Mouse (Mus musculus) forebrain, embryonic 13.5 days (tissue): ENCODE data around the gene Gsdmc4. TPM values are rescaled to one million over a fixed set of nuclear protein-coding genes. Genes with fewer than 3 reads are reported as not detected.
"Not testable (repeated sequence)": the region's sequence is repeated elsewhere in the genome, so short reads cannot be mapped to it uniquely, and the experiment has no call there.

Experiments
- ATAC-seq: fragments of 200-750 bp; cut with Nextera tagmentation; 2 replicates; pipeline ENCODE4 v1.8.0; 2017
- H3K27ac ChIP-seq: fragments of 300-500 bp; sonication (generic); 2 replicates; pipeline ENCODE4 v1.5.1; 2015; ENCODE audit warnings: inconsistent platforms, mild to moderate bottlenecking, moderate library complexity
- H3K27me3 ChIP-seq: fragments of 300-500 bp; sonication (generic); 2 replicates; pipeline ENCODE4 v1.6.1; 2015; ENCODE audit warnings: mild to moderate bottlenecking, inconsistent platforms
- H3K36me3 ChIP-seq: fragments of 300-500 bp; sonication (generic); 2 replicates; pipeline ENCODE4 v1.6.1; 2015; ENCODE audit warnings: mild to moderate bottlenecking, inconsistent platforms; ENCODE audit not compliant: poor library complexity, severe bottlenecking
- H3K4me1 ChIP-seq: fragments of 300-500 bp; sonication (generic); 2 replicates; pipeline ENCODE4 v1.6.1; 2015; ENCODE audit warnings: inconsistent platforms
- H3K4me2 ChIP-seq: fragments of 300-500 bp; sonication (generic); 2 replicates; pipeline ENCODE4 v1.6.1; 2015; ENCODE audit warnings: inconsistent platforms, mild to moderate bottlenecking, moderate library complexity
- H3K4me3 ChIP-seq: fragments of 300-500 bp; sonication (generic); 2 replicates; pipeline ENCODE4 v1.5.1; 2015; ENCODE audit warnings: mild to moderate bottlenecking, inconsistent platforms
- H3K9ac ChIP-seq: fragments of 300-500 bp; sonication (generic); 2 replicates; pipeline ENCODE4 v1.6.1; 2015; ENCODE audit warnings: mild to moderate bottlenecking, inconsistent platforms
- H3K9me3 ChIP-seq: fragments of 300-500 bp; sonication (generic); replicated peaks from 2 replicates; pipeline ENCODE4 v1.6.1; 2016; ENCODE audit warnings: inconsistent platforms
- WGBS: fragments of 180-500 bp; shearing (Covaris S2); methylation state at CpG from one replicate; pipeline ENCODE4 v1.1.7; 2015; 5-methylcytosine and 5-hydroxymethylcytosine counted together
- polyA plus RNA-seq: library from polyadenylated mRNA; unstranded; fragments of >200 nt; fragmentation: Nextera tagmentation; extraction: Ambion mirVana; gene quantifications from 2 replicates; pipeline ENCODE4 v1.2.1, GENCODE M21; 2015

The Gsdmc4 gene
- polyA plus RNA-seq, 1 experiment from 2014 or later: not detected

DNA sequence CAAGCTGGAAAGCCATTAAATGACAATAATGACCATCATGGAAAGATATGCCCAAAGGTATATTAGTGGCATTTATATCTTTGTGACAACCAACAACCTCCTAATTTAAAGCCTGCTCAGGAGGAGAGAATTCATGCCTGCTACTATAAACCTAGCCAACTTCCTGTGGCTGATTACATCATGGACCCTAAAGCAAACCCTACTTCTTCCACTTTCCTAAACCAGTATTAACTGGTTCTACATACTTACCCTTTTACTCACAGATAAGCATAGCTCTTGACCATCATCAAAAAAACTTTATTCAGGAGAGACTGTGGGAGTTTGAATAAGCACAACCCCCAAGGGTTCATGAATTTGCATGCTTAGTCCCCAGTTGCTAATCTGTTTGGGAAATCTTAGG lies 2.2 kb downstream of the Gsdmc4 start:
- H3K4me1 ChIP-seq, H3K4me3 ChIP-seq, H3K4me2 ChIP-seq, H3K9me3 ChIP-seq, H3K27ac ChIP-seq, H3K27me3 ChIP-seq, H3K9ac ChIP-seq, ATAC-seq, H3K36me3 ChIP-seq: not testable (repeated sequence)

DNA sequence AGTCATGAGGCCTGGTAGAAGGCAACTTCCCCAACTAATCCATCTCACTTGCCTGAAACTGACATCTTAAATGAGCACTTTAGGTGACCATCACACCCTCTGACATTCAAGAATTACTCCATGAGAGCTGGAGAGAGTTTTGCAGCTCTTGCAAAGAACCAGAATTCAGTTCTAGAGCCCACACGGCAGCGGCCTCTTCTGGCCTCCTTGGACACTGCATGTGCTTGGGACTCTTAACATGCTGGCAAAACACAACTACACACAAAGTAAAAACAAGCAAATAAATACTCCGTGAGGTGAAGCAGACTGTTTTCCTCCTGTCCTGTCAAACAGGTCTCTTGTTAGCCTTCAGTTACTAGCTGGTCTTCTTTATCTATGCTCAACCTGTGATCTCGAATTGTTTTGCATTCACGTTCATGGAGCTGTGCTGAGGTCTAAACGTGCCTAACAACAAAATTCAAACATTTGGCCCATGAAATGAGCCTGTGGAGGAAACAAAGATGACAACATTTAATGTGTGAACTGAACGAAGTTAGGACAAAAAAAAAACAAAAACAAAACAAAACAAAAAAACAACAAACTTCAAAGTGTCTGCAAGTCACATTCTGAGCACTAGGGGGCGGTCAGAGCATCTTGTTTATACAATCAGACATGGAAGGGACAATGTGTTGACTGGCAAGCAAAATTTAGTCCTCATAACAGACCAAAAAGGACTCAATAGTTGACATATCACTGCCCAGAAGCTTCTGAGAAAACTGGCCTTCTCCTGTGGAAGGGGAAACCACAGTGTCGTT lies 16.3 kb downstream of the Gsdmc4 start:
- not testable (repeated sequence) for H3K4me1 ChIP-seq, H3K27ac ChIP-seq, H3K9me3 ChIP-seq, H3K27me3 ChIP-seq, ATAC-seq, H3K36me3 ChIP-seq, H3K4me2 ChIP-seq, H3K4me3 ChIP-seq, H3K9ac ChIP-seq
- WGBS: 43% methylated on average over 9 of the region's 9 CpGs

DNA sequence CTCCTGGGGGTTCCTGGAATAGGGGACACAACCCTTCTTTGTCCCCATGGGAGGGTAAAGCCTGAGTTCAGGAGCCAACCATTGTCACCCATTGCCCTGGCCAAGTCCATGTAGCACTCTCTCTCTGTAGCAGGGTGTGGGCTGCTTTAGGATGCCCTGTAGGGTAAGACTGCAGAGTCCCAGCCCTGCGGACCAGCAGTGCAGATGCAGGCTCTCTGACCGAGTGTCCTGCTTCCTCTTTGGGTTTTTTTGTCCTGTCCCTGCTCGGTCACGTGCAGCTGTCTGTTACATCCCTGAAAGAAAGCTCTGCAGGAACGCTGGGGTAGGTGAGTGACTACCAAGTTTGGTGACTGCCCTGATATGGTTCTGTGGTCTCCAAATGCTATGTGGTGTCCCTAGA lies 23.7 kb downstream of the Gsdmc4 start:
- H3K9ac ChIP-seq, H3K36me3 ChIP-seq, H3K4me1 ChIP-seq, H3K4me2 ChIP-seq, H3K9me3 ChIP-seq, ATAC-seq, H3K4me3 ChIP-seq, H3K27me3 ChIP-seq, H3K27ac ChIP-seq: not testable (repeated sequence)
- WGBS: 79% methylated on average over 5 of the region's 5 CpGs

DNA sequence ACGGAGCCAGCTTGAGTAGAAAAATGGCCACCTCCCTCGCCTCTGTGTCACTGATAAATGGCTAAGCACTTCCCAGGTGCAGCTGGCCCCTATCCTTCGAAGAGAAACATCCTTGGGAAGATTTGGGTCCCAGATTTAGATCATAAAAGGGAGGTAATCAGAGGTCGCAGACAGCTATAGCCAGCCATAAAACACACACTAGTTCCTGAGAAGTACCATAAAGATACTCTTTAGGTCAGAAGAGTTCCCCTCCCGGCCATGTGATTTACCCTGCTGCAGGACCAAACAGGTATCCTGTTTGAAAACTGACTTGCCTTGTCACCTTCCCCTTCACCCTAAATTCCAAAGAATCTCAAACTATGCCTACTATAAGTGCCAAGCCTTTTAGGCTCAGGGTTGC lies 24.1 kb downstream of the Gsdmc4 start:
- not testable (repeated sequence) for H3K36me3 ChIP-seq, H3K27me3 ChIP-seq, H3K27ac ChIP-seq, H3K4me3 ChIP-seq, H3K9me3 ChIP-seq, H3K4me2 ChIP-seq, H3K4me1 ChIP-seq, ATAC-seq, H3K9ac ChIP-seq
- no CpG with 5 or more reads among the region's 5 CpGs for WGBS

DNA sequence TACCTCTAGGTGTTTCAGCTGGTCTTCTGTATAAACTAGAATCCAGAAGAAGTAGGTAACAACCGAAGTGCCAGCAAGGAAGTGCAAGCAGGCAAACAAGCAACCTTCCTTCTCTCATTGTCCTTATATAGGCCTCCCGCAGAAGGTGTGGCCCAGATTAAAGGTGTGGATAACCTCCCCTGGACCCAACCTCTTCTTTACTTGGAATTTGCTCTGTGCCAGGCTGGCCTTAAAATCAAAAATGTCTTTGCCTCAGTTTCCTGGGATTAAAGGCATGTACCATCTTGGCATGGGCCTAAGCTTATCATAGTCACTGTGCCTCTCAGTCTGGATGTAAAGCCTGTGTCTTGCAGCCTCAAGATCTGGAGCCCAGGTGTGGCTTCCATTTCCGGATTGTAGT lies 33.6 kb downstream of the Gsdmc4 start, which contains the start of gene Gsdmc3:
TSS of gene Gsdmc3 (minus strand) at position 101 of the 400 bp plus-strand sequence.
- H3K9me3 ChIP-seq, H3K4me3 ChIP-seq, H3K27ac ChIP-seq, H3K36me3 ChIP-seq, H3K4me1 ChIP-seq, H3K9ac ChIP-seq, H3K4me2 ChIP-seq, H3K27me3 ChIP-seq, ATAC-seq: not testable (repeated sequence)
- WGBS: 94% methylated on average over 1 of the region's 3 CpGs

DNA sequence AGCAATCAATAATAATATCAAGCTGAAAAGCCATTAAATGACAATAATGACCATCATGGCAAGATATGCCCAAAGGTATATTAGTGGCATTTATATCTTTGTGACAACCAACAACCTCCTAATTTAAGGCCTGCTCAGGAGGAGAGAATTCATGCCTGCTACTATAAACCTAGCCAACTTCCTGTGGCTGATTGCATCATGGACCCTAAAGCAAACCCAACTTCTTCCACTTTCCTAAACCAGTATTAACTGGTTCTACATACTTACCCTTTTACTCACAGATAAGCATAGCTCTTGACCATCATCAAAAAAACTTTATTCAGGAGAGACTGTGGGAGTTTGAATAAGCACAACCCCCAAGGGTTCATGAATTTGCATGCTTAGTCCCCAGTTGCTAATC lies 35.9 kb downstream of the Gsdmc4 start:
- not testable (repeated sequence) for H3K4me2 ChIP-seq, H3K9me3 ChIP-seq, H3K4me1 ChIP-seq, H3K36me3 ChIP-seq, H3K27me3 ChIP-seq, H3K4me3 ChIP-seq, H3K27ac ChIP-seq, ATAC-seq, H3K9ac ChIP-seq

DNA sequence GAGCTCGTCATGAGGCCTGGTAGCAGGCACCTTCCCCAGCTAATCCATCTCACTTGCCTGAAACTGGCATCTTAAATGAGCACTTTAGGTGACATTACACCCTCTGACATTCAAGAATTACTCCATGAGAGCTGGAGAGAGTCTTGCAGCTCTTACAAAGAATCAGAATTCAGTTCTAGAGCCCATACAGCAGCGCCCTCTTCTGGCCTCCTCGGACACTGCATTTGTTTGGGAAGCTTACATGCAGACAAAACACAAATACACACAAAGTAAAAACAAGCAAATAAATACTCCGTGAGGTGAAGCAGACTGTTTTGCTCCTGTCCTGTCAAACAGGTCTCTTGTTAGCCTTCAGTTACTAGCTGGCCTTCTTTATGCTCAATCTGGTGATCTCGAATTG lies 50.1 kb downstream of the Gsdmc4 start:
- not testable (repeated sequence) for H3K27ac ChIP-seq, H3K4me2 ChIP-seq, H3K36me3 ChIP-seq, H3K9me3 ChIP-seq, H3K9ac ChIP-seq, H3K4me3 ChIP-seq, ATAC-seq, H3K27me3 ChIP-seq, H3K4me1 ChIP-seq
- WGBS: 50% methylated on average over 5 of the region's 5 CpGs

Other genes starting within 250 kb of the Gsdmc4 start
- not detected in 2 replicates for gene Gsdmc2, start 67.1 kb downstream of the Gsdmc4 start, polyA plus RNA-seq
- not detected in 2 replicates for gene Gsdmc3, start 33.7 kb downstream of the Gsdmc4 start, polyA plus RNA-seq
- gene Fam49b, start 148.2 kb upstream of the Gsdmc4 start, polyA plus RNA-seq: 91.1 and 98.2 TPM in 2 replicates